Mouse (Mus musculus) midbrain, embryonic 11.5 days (tissue): Measurements from ENCODE around the gene Nav2. TPM values are rescaled to one million over a fixed set of nuclear protein-coding genes. Genes with fewer than 3 reads are reported as not detected.
A peak's percentile ranks its signal among the peaks of the same experiment; 100 is the strongest.

Experiments used
- ATAC-seq: fragments of 200-750 bp; cut with Nextera tagmentation; 2 replicates; pipeline ENCODE4 v1.8.0; 2017; ENCODE audit warnings: moderate TSS enrichment, moderate library complexity; ENCODE audit not compliant: low FRiP score
- DNase-seq: peaks from one replicate; pipeline ENCODE4 v3.0.0; 2015; ENCODE audit warnings: low spot score; ENCODE audit errors: missing footprints
- H3K27ac ChIP-seq: fragments of 300-500 bp; sonication (generic); 2 replicates; pipeline ENCODE4 v1.5.1; 2014; ENCODE audit warnings: low read depth, low read length
- H3K27me3 ChIP-seq: fragments of 300-500 bp; sonication (generic); 2 replicates; pipeline ENCODE4 v1.6.1; 2014; ENCODE audit warnings: mild to moderate bottlenecking, low read length, moderate library complexity, mixed read lengths; ENCODE audit not compliant: control insufficient read depth, insufficient read depth
- H3K36me3 ChIP-seq: fragments of 300-500 bp; sonication (generic); 2 replicates; pipeline ENCODE4 v1.6.1; 2014; ENCODE audit warnings: mild to moderate bottlenecking, low read length, moderate library complexity, mixed read lengths; ENCODE audit not compliant: control insufficient read depth, insufficient read depth
- H3K4me1 ChIP-seq: fragments of 300-500 bp; sonication (generic); 2 replicates; pipeline ENCODE4 v1.6.1; 2014; ENCODE audit warnings: low read length; ENCODE audit not compliant: control insufficient read depth, insufficient read depth
- H3K4me2 ChIP-seq: fragments of 300-500 bp; sonication (generic); 2 replicates; pipeline ENCODE4 v1.6.1; 2014; ENCODE audit warnings: mild to moderate bottlenecking, moderate library complexity
- H3K4me3 ChIP-seq: fragments of 300-500 bp; sonication (generic); 2 replicates; pipeline ENCODE4 v1.5.1; 2014; ENCODE audit warnings: low read depth, low read length
- H3K9ac ChIP-seq: fragments of 300-500 bp; sonication (generic); 2 replicates; pipeline ENCODE4 v1.6.1; 2014; ENCODE audit warnings: low read length
- H3K9me3 ChIP-seq: fragments of 300-500 bp; sonication (generic); 2 replicates; pipeline ENCODE4 v1.6.1; 2016; ENCODE audit warnings: low read length; ENCODE audit not compliant: control insufficient read depth
- WGBS: fragments of 180-500 bp; shearing (Covaris S2); extraction: QIAGEN DNeasy Blood & Tissue Kit; methylation state at CpG from one replicate; pipeline ENCODE4 v1.1.7; 2014; 5-methylcytosine and 5-hydroxymethylcytosine counted together
- polyA plus RNA-seq: library from polyadenylated mRNA; unstranded; fragments of >200 nt; fragmentation: Nextera tagmentation; extraction: Ambion mirVana; gene quantifications from 2 replicates; pipeline ENCODE4 v1.2.1, GENCODE M21; 2014

Gene Nav2
- polyA plus RNA-seq, 1 experiment from 2014 or later, result 15.9 TPM

DNA sequence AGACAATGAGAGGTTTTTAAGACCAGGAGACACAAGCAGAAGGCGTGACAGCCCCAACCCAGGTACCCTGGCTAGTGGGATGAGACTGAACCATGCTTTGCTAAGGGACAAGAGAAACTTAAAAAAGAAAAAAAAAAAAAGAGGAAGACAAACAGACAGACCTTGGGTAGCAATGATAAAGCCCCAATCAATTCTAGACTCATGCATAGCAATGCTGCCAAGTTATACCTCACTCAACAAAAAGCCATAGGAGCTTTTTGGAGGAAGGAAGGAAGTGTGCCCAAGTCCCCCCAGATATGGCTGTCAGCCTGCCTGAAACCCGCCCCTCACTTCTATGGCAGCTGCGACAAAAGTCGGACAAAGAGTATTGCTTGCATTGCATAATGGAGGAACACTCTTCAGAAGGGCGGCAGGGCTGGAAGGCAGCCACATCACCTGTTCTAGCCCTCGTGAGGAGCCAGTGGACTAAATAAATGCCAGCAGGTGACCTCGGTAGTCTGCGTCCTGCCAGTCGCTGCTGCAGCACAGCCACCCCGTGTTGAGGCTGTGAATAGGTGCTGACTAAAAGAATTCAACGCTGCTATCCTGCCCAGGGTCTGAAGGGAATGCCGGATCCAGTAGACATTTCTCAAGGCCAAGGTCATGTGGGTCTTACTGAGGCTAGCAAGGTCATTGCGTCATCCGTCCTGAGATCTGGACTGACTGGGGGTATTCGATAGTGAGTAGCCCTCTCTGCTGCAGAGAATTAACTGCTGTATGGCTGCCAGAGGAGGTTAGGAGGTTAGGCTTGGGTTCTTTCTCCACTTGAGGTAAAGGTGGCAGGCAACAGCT lies 696.7 kb downstream of the Nav2 start:
- no peaks in the 10 kb centered on the region for H3K27me3 ChIP-seq
- H3K9ac ChIP-seq, result no peak overlapping the region
- DNase-seq (no peak), ATAC-seq (no peak)
- no peak overlapping the region for H3K4me2 ChIP-seq
- no peak overlapping the region for H3K27ac ChIP-seq
- no peak overlapping the region for H3K4me3 ChIP-seq
- H3K4me1 ChIP-seq, result no peaks in the 10 kb centered on the region
- WGBS, result 91% methylated on average over 15 of the region's 15 CpGs
- no peaks in the 10 kb centered on the region for H3K9me3 ChIP-seq
- H3K36me3 ChIP-seq, result no peaks in the 10 kb centered on the region

DNA sequence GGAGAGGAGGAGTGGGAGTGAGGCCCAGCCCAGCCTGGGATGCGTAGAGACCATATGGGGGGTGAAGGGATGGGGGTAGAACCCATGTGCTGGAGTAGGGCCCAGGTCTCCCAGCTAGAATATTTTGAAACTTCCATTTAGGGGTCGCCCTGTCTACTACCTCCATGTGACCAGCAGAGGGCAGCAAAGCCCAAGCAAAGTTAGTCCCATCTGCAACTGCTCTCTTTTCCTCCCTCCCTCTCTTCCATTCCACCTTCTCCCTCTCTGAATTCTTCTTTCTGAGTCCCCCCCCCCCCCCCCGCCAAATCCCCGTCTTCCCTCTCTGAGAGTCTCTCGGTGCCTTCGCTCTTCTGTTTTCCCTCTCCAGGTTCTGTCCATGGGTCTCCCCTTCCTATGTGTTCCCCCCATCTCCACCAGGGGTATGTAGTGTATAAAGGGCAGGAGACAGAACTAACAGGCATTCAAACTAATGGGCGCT lies 707.8 kb downstream of the Nav2 start:
- no peak overlapping the region for H3K27ac ChIP-seq
- 12% methylated on average over 6 of the region's 7 CpGs for WGBS
- H3K9ac ChIP-seq, result no peak overlapping the region
- H3K9me3 ChIP-seq, result no peaks in the 10 kb centered on the region
- peaks cover 7% of the 10 kb centered on the region for H3K4me1 ChIP-seq
- DNase-seq (peak; percentile 98), ATAC-seq (peak; percentile 78)
- peak overlapping the region; percentile 22; the same call in 1 of the 2 replicates for H3K4me2 ChIP-seq
- peaks cover 22% of the 10 kb centered on the region for H3K27me3 ChIP-seq
- H3K36me3 ChIP-seq, result no peaks in the 10 kb centered on the region
- H3K4me3 ChIP-seq, result no peak overlapping the region

DNA sequence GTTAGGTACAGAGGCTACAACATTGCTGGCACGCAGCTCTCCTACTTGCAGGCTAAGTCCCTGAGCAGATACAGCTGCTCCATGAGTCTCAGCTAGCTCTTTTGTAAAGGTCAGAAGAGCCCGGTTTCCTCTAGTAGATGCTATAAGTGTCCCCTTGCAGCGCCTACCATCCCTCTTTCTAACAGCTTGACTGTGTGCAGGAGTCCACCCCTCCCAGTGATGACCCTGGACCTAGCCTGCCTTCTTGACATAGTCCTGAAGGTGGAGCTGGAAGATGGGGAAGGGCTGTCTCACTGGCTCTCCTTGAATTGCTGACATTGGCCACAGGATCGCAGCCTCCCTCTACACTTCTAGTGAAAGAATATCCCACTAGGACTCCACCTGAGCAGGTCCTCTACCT lies 708.6 kb downstream of the Nav2 start:
- no peaks in the 10 kb centered on the region for H3K9me3 ChIP-seq
- no peak overlapping the region for H3K9ac ChIP-seq
- peaks cover 7% of the 10 kb centered on the region for H3K4me1 ChIP-seq
- H3K36me3 ChIP-seq, result no peaks in the 10 kb centered on the region
- peak; percentile 88 for DNase-seq
- 64% methylated on average over 4 of the region's 4 CpGs for WGBS
- peak; percentile 52 for ATAC-seq
- H3K27me3 ChIP-seq, result peaks cover 25% of the 10 kb centered on the region
- no peak overlapping the region for H3K27ac ChIP-seq
- H3K4me2 ChIP-seq, result no peak overlapping the region
- no peak overlapping the region for H3K4me3 ChIP-seq

DNA sequence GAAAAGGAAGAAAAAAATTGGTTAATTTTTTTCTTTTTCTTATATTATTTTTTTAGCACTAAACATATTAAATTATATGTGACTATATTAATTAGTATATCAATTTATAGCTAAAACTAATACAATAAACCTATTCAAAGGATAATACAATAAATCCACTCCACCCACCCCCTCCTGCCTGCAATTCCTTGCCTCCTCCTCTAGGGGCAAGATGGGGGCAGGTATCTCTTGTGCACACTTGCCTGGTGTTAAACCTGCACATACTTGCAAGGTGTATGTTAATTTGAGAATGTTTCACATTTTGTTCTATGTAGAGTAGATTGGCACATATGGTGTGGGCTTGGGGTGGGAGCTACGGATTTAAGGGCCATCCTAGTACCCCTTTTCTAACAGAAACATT lies 711.6 kb downstream of the Nav2 start:
- H3K36me3 ChIP-seq, result no peaks in the 10 kb centered on the region
- no peak overlapping the region for H3K9ac ChIP-seq
- no peak overlapping the region for H3K27ac ChIP-seq
- H3K27me3 ChIP-seq, result peaks cover 38% of the 10 kb centered on the region
- peaks cover 7% of the 10 kb centered on the region for H3K4me1 ChIP-seq
- H3K9me3 ChIP-seq, result no peaks in the 10 kb centered on the region
- no peak overlapping the region for H3K4me2 ChIP-seq
- 81% methylated on average over 1 of the region's 1 CpGs for WGBS
- DNase-seq, result no peak
- no peak for ATAC-seq
- H3K4me3 ChIP-seq, result no peak overlapping the region

DNA sequence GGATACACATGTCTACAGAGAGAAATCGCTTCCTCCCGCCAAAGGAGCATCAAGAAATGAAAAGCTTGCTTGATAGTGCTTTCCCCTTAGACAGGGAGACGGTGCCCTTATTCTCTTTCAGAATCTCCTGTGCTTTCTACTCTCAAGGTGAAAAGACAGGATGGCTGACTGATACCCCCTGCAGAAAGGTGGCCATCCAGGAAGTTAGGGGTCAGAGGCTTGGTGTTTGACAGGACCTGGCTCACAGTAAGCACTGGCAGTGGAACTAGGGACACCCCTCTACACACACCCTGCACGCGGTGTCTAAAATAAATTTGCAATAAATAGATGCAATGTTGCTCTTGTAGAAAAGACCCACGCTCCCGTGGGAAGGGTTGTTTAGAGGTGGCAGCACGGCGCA lies 723.4 kb downstream of the Nav2 start:
- no peaks in the 10 kb centered on the region for H3K9me3 ChIP-seq
- peaks cover 65% of the 10 kb centered on the region for H3K27me3 ChIP-seq
- no peak for ATAC-seq
- H3K9ac ChIP-seq, result peak overlapping the region; percentile 64
- WGBS, result 27% methylated on average over 9 of the region's 9 CpGs
- H3K4me2 ChIP-seq, result peak overlapping the region; percentile 49
- H3K27ac ChIP-seq, result peak overlapping the region; percentile 30
- DNase-seq, result peak; percentile 91
- H3K36me3 ChIP-seq, result no peaks in the 10 kb centered on the region
- H3K4me3 ChIP-seq, result peak overlapping the region; percentile 56
- peaks cover 25% of the 10 kb centered on the region for H3K4me1 ChIP-seq

DNA sequence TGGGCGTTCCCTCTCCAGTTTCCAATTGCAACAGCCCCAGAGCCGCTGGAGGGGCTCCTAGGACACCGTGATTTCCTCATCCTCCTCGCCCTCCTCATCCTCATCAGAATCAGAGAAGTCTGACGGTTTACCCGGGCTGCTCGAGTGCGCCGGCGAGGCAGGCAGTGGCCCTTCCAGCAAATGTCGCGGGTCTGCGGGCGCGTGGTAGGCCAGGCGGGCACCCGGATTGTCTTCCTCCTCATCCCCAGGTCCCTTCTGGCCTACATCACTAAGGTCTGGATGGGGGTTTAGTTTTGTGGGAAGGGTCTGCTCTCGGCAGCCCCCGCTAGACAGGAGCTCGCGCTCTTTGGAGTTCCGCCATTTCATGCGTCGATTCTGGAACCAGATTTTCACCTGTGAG lies 723.9 kb downstream of the Nav2 start:
- Histone ChIP-seq H3K36me3 (no peaks in the 10 kb centered on the region), H3K27me3 (peaks cover 63% of the 10 kb centered on the region), H3K9me3 (no peaks in the 10 kb centered on the region), H3K4me3 (peak overlapping the region; percentile 56), H3K27ac (peak overlapping the region; percentile 30), H3K4me1 (peaks cover 29% of the 10 kb centered on the region), H3K4me2 (peak overlapping the region; percentile 49), H3K9ac (peak overlapping the region; percentile 64)
- ATAC-seq (no peak), DNase-seq (peak; percentile 93)
- 14% methylated on average over 24 of the region's 24 CpGs for WGBS

DNA sequence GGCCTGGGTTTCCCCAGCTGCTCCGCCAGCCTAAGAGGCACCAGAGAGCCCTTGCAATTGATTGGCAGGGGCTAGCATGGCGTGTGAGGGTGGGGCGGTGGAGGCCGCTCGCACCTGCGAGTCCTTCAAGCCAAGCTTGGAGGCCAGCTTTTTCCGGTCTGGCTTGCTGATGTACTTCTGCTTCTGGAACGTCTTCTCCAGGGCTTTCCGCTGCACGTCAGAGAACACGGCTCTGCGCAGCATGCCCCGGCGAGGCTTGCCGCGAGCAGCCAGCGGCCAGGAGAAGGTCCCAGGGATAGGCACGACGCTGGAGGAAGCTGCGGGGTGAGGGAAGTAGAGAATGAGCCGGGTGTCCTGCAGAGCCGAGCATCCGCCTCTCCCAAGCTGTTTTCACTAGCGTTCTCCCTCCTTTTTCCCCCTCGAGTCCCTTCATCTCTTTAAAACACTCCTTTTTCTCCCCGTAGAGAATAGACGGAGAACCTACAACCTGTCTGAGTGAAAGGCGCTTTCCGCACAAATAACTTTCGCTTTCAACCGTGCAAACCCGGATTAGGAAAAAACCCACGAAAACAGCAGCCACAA lies 725.0 kb downstream of the Nav2 start:
- Histone ChIP-seq H3K36me3 (no peaks in the 10 kb centered on the region), H3K9ac (peak overlapping the region; percentile 76), H3K4me3 (peak overlapping the region; percentile 56), H3K4me2 (peak overlapping the region; percentile 49), H3K27me3 (peaks cover 59% of the 10 kb centered on the region), H3K4me1 (peaks cover 35% of the 10 kb centered on the region), H3K9me3 (no peaks in the 10 kb centered on the region), H3K27ac (peak overlapping the region; percentile 33)
- DNase-seq, result peak; percentile 97
- under 1% methylated on average over 33 of the region's 33 CpGs for WGBS
- ATAC-seq, result no peak

DNA sequence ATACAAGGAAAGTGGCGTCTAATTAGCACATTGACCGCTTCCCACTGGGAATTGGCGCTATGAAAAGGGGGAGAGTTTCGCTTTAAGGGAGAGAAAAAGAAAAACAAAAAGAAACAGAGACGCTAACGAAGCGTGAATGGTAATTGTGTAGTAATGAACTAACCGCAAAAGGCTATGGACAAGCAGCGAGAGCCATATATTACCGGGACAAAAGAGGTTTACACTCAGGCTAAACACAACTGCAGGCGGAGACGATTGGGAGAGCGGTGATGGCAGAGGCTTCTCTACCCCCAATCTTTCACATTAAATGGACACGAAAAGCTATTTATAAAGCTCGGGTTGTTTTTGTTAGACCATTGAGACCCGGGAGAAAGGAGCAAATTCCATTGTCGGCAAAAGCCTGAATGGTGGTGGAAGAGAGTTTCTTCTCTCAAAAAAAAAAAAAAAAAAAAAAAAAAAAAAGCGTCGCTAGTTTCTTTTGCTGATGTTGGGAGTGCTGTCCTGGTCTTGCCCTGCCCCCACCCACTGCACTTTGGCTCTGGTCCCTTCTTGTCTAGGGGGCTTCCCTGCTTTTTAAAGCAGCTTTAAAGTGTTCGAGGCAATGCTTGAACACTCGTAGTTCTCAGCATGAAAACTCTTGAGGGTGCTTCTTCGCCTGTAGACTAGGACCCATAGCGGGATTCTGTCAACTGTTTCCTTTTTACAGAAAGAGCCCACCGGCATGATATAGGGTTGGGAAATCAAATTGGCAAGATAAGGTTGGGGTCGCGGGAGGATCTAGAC lies 726.0 kb downstream of the Nav2 start:
- no peak; the same call in 1 of the 2 replicates for ATAC-seq
- DNase-seq, result peak; percentile 96
- Histone ChIP-seq H3K9me3 (no peaks in the 10 kb centered on the region), H3K27me3 (peaks cover 62% of the 10 kb centered on the region), H3K4me3 (peak overlapping the region; percentile 56), H3K4me1 (peaks cover 42% of the 10 kb centered on the region), H3K9ac (peak overlapping the region; percentile 76), H3K27ac (peak overlapping the region; percentile 84), H3K4me2 (peak overlapping the region; percentile 49), H3K36me3 (no peaks in the 10 kb centered on the region)
- WGBS, result under 1% methylated on average over 26 of the region's 26 CpGs
